Mouse (Mus musculus): ENCODE measurements around the gene Exoc8.

- no peak for TF ChIP-seq CTCF (conservative IDR thresholded peaks at IDR 0.05; ENCODE audit: low read length)
- no peak for TF ChIP-seq POU5F1 (IDR thresholded peaks at IDR 0.05; ENCODE audit: borderline replicate concordance, low read length)
- no peak for TF ChIP-seq NANOG (IDR thresholded peaks at IDR 0.05; ENCODE audit: borderline replicate concordance, low read length)
Measured at GRCm38 (mm10) chr8:124923971-124924652, 26.6 kb upstream of the Exoc8 start.

Data from E14TG2a.4 (cell line).